Mouse (Mus musculus): Measurements from ENCODE around the gene Dnah6.

The Dnah6 gene

DNA sequence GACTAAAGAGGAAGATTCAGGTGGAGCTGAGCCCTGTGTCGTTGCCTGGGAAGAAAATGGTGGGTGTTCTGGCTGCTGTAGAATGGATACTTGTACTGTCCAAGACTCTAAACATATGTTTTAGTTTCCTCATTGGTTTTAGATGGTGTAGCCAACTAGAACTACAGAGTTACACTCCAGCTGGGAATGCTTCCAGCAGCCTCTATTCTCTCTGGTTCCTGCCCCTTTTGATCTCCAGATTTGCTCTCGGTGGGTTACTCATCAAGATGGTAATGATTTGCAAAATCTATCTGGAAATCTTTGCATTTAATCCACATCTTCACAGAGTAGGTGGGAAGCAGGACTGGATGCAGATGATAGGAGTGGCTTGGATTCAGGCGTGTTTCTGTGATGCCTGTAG, 80.6 kb downstream of the Dnah6 start:
- no peak for DNase-seq

- no peak for DNase-seq
Observed at GRCm38 (mm10) chr6:73132784-73133183, 88.7 kb downstream of the Dnah6 start.

DNA sequence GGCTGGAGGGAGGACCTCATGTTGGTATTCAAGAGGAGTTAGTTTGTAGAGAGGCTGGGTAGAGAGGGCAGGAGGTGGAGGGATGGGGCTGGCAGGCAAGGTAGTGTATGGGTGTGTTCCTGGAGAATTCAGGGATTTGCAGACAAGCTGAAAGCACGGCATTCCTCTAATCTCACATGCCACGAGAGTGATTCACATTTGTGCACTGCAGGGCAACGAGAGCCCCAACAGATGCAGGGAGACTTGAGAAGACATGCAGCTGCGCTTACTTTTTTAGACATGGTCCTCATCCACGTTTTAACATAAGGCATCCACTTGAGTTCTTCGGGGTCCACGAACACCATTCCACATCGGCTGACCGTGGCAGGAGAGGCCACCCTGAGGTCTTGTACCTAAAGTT, 93.9 kb downstream of the Dnah6 start:
- DNase-seq: no peak

- no peak for DNase-seq
Observed at GRCm38 (mm10) chr6:73120348-73120747, 101.1 kb downstream of the Dnah6 start.

DNA sequence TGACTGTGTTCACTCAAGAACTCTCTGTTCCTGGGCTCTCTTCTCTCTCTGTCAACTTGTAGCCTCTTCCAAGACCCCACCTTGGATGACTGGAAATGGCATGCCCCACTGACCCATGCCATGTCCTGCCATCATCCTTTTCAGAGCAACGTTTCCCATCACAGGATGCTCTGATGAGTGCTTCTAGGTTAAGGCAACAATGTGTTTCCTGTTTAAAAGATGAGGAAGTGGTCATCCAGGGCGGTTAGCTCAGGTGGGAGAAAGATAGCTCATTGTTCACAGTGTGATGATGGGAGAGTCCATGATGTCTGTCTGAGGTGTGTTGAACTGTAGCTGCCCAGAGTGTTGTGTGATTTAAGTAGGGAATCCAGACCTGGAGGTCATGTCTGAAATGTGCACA, 107.6 kb downstream of the Dnah6 start:
- DNase-seq: no peak

- DNase-seq: no peak
Observed at GRCm38 (mm10) chr6:73113365-73113764, 108.1 kb downstream of the Dnah6 start.

- DNase-seq: no peak
Observed at GRCm38 (mm10) chr6:73093133-73093532, 128.3 kb downstream of the Dnah6 start.

GRCm38 (mm10) chr6:73090836-73091235, 130.6 kb downstream of the Dnah6 start:
- no peak for DNase-seq

GRCm38 (mm10) chr6:73082571-73082970, 138.9 kb downstream of the Dnah6 start:
- no peak for DNase-seq

DNA sequence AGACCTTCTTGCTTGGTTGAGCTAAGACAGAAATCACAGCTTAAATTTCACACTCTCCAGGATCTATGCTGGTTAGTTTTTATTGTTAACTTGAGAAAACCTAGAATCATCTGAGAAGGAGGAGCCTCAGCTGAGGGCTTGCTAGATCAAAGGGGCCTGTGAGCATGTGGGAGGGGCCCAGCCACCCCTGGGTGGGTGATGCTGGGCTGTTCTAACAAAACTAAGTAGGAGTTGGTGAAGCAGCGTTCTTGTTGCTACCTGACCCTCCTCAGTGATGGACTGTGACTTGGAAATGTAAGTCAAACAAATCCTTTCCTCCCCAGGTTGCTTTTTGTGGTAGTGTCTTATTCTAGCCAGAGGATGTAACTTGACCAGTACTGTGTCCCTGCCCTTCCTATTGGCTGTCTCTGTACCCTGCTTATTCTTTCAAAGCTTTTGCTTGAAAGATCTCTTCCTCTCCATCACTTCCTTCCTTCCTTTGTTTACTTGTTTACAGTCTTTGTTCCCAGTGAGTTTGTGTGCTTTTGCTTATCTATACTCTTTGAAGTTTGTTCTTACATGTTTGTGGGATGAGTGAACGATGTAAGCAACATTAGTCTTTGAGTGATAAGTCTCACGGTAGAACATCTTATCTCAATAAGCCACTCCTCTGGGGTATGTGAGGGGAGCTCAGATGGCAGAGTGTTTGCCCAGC, 149.2 kb downstream of the Dnah6 start:
- no peak for DNase-seq

- no peak for DNase-seq
Observed at GRCm38 (mm10) chr6:73071214-73071613, 150.2 kb downstream of the Dnah6 start.

GRCm38 (mm10) chr6:73070663-73071062, 150.8 kb downstream of the Dnah6 start:
- DNase-seq: no peak

DNA sequence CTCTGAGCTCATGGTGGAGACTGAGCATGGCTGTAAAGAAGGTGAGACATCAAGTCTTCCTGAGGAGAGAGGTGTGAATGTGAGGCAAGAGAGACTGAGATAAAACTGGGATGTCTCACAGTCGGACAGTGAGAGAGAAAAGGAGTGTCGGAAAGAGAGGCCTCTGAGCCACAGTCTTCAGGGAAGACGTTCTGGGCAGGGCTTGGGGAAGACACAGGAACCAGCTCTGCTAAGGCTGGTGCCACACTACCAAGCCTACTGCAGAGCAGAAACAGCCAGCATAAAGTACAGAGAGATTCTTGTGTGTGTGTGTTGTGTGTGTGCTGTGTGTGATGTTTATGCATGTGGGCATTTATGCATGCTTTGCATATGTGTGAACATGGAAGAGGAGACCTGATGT, 156.9 kb downstream of the Dnah6 start:
- no peak for DNase-seq

DNA sequence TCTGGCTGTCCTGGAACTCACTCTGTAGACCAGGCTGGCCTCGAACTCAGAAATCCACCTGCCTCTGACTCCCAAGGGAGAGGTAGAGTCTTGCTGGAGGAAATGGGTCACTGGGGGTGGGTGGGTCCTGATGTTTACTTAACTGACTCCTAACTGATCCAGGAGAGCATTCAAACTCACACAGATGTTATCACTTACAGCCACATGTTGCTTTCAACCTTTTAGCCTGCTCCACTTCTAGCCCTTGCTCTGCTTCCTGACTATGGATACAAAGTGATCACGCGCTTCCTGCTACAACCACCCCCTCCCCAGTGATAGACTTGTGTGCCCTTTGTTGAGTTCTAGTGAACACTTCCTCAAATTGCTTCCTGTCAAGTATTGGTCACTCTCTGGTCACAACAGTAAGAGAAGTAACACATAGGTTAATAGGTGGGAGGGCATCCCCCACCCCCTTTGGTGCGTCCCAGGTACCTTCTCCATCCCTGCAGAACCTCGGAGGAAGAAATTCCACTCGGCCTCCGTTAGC, 161.8 kb downstream of the Dnah6 start:
- no peak for DNase-seq

DNA sequence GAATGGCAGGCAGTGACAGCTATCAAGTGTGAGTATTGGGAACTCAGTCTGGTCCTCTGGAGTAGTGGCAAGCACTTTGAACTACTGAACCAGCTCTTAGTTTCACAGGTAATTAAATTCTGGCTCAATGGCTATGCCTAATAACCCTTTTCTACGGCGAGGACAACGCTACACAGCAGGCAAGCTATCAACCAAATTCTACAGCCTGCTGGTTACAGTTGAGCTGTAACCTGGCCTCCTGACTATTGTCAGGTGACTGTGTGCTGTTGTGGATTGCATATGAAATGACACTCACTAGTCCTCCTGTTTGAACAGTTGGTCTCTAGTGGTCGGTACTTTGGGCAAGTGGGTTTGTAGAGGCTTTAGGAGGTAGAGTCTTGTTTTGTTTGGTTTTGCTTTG, 162.3 kb downstream of the Dnah6 start:
- no peak for DNase-seq

GRCm38 (mm10) chr6:73055347-73055746, 166.1 kb downstream of the Dnah6 start:
- no peak for DNase-seq

DNA sequence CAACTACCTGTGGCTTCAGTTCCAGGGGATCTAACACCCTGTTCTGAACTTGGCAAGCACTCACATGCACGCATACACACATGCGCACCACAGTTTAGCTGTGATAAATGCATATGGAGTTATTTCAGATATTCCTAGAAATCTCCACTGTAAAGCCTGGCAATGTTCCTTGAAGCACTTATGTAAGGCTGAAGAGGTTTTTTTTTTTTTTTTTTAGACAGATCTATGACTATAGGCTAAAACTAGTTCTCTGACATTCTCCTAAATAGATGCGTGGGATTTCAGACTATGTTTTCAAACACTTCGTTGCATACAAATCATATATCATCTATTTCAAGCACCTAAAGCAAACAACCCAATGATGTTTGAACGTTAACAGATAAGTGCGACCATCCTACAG, 166.6 kb downstream of the Dnah6 start:
- DNase-seq: no peak

DNA sequence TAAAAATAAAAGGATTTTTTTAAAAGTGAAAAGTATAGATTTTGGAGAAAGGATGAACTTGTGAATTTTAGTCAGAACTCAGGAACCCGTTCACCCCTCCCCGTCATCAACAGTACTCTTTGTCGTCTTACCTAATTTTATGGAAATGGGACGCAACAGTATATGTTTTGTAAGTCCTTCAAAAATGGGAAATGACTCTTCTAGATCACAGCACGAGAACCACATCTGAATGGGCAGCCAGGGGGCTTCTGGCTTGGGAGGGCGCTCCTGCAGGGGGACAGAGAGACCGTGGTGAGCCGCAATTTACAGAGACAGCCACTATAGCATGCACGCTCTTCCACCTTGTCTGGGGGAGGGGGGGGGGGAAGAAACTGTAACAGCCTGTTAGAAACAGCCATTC, 167.9 kb downstream of the Dnah6 start:
- no peak for DNase-seq

- DNase-seq: no peak
Observed at GRCm38 (mm10) chr6:73047259-73047658, 174.2 kb downstream of the Dnah6 start.

DNA sequence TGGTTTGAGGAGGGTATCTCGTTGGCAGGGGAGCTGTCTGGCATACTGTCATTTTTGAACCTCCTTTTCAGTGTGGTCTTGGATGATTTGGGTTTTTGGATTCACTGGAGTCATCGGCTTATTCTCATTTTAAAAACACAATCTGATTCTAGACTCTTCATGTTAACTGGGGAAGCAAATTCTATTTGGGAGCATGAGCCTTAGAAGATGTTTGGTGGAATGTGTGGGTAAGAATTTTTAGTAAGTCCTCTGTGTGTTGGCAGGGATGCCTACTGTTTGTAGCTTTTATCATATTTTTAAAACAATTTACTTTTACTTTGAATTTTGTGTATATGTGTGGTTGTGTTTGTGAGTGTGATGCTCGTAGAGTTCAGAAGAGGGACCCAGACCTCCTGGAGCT, 175.5 kb downstream of the Dnah6 start:
- no peak for DNase-seq

DNA sequence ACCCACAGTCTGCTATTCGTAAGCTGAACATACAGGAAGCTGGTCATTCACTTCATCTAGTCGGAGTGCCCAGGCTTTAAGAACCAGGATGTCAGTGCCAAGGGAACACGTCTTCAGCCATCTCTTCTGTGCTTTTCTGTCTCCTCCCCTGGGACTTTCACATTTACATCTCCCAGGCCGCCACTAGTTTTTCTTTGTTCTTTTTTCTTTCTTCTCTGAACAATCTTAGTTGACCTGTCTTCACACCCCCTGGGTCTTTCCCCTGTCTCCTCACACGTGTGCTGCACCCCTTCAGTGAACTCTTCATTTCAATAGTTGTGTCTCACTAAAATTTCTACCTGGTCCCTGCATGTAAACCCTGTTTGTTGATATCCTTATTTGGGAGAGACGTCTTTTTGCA, 179.2 kb downstream of the Dnah6 start:
- DNase-seq: no peak

GRCm38 (mm10) chr6:73038291-73038690, 183.2 kb downstream of the Dnah6 start:
- no peak for DNase-seq

DNA sequence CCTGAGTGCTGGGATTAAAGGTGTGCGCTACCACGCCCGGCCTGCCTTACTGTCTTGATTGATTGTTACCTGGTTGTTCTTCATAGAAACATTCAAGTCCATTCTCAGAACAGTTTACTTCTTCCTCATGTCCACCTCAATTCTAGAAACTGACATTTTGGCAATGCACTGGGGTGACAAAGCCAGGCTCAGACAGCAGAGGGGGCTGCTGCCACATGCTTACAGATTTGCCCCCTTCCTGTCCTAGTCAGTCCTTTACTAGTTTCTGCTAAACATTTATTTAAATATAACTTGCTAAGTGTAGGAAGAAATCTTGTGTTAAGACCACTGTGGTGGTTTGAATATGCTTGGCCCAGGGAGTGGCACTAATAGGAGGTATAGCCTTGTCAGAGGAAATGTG, 192.6 kb downstream of the Dnah6 start:
- DNase-seq: no peak

DNA sequence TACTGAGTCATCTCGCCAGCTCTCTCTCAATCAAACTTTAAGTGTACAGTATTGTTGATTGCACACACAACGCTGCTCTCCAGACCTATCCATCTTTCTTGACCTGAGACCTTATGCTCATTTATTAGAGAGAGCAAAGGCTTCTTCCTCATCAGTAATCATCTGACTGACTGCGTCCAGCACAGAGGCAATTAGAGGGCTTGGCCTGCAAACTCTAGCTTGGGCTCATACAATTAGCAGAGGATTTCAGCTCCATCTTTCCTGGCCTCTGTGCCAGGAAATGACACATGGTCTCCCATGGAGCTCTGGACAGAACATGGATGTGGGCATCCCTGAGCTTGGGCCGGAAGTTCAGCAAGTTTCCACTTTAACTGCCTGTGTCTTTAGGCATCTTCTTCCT, 193.6 kb downstream of the Dnah6 start:
- no peak for DNase-seq

DNA sequence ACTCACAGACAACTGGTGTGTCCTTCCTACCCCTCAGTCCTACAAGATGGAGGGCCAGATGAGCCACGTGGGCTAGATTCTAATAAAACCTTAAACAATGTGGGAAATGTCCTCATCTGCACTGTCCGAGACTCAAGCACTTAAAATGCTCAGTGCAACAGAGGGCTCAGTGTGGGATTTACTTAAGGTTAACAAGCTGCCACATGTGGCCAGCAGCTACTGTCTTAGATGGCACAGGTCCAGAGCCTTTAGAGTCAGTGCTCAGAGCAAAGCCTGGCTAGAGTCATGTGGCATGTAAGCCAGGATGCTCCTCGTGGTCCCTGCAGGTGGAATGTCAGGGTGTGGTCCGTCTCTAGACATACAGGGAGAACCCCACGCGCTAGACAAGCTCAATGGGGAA, 194.6 kb downstream of the Dnah6 start:
- no peak for DNase-seq

Data from cerebellum, postnatal 25 days (tissue).